Mouse (Mus musculus) cortical plate, adult 2 months (tissue): ENCODE measurements around the gene Rnf34.

Experiments
- CTCF ChIP-seq: fragments of 200-500 bp; IDR thresholded peaks from 2 replicates; pipeline ENCODE4 v1.5.1; 2011; ENCODE audit warnings: mild to moderate bottlenecking, control low read depth, low read length; ENCODE audit not compliant: insufficient read depth; ENCODE audit errors: extremely low read depth
- POLR2A ChIP-seq: fragments of 200-500 bp; IDR thresholded peaks from 2 replicates; pipeline ENCODE4 v1.6.1; 2011; ENCODE audit warnings: mild to moderate bottlenecking, low read length, control low read depth; ENCODE audit not compliant: insufficient read depth; ENCODE audit errors: extremely low read depth

DNA sequence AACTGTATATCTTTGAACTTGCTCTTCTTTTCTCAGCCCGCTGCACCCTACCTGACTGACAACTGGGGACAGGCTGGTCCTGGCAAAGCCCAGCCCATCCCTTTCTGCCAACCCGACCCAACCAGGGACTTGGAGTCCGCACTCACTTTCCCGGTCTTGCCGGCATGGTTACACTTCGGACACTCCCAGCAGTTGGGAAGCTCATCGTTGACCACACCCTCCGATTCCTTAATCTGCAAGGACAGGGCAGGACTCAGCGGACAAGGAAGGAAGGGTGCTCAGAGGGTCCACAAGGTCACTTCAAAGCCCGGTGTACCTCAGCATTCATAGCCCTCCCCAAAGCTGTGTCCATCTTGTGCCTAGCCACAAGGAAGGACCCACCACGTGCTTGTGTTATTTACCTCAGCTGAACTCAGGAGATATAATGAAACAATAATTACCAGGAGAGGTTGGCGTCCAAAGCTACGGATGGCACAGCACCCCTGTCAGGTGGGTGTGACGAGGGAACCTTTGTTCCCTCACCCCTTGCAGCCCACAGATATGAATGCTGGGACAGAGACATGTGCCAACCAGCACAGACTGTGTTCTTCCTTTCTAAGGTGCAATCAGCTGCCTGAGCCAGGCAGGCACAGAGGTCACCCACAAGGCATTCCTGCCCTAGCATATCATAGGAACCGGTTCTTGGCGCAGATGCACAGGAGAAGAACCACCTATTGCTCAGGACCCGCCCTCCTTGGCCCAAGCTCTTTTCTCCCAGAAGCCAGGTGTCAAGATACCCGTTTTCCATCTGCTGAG, 32.6 kb downstream of the Rnf34 start:
- no peak for TF ChIP-seq POLR2A
- TF ChIP-seq CTCF: no peak
